Mouse (Mus musculus): ENCODE measurements around the gene Cux2. TPM values are rescaled to one million over a fixed set of nuclear protein-coding genes. Genes with fewer than 3 reads are reported as not detected.

Cux2 gene
- total and polyA plus RNA-seq, 3 experiments = 0.11 TPM; not detected in 2

DNA sequence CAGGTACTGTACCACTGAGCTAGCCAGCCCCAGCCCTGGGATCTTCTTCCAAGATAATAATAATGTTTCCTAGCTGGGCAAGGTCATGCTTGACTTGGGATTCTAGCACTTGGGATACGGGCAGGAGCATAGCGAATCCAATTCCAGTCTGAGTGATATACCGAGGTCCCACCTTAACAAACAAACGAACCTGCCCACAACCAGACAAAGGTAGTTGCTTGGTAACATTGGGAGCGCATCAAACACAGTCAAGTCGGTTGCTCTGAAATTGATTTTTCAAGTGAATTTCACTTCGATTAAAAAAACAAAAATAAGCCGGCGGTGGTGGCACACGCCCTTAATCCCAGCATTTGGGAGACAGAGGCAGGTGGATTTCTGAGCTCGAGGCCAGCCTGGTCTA lies 203.6 kb downstream of the Cux2 start:
- Histone ChIP-seq H3K9me3 (replicated peaks) (no peaks in the 10 kb centered on the region), H3K4me3 (ENCODE audit: low read depth, low read length) (no peak overlapping the region), H3K4me1 (ENCODE audit: insufficient read depth, low read depth, low read length) (peaks cover 65% of the 10 kb centered on the region), H3K36me3 (replicated peaks) (peaks cover 11% of the 10 kb centered on the region), H3K27me3 (ENCODE audit: insufficient read depth, low read length) (peaks cover 14% of the 10 kb centered on the region; the same call in 1 of the 2 replicates)
- TF ChIP-seq GATA1 (IDR thresholded peaks at IDR 0.05; ENCODE audit: borderline replicate concordance, low read length) (no peak), POLR2AphosphoS5 (IDR thresholded peaks at IDR 0.05; ENCODE audit: insufficient replicate concordance, low read depth, low read length) (no peak), GATA2 (IDR thresholded peaks at IDR 0.05; ENCODE audit: borderline replicate concordance, low read depth, low read length) (no peak), TAL1 (conservative IDR thresholded peaks at IDR 0.05; ENCODE audit: low read depth, low read length) (no peak), CTCF (IDR thresholded peaks at IDR 0.05; ENCODE audit: low read depth, low read length) (no peak)
- DNase-seq (ENCODE audit: low spot score) = no peak
- no peak for ATAC-seq (ENCODE audit: extremely low read depth, insufficient number of reproducible peaks, low FRiP score, poor library complexity, severe bottlenecking)

DNA sequence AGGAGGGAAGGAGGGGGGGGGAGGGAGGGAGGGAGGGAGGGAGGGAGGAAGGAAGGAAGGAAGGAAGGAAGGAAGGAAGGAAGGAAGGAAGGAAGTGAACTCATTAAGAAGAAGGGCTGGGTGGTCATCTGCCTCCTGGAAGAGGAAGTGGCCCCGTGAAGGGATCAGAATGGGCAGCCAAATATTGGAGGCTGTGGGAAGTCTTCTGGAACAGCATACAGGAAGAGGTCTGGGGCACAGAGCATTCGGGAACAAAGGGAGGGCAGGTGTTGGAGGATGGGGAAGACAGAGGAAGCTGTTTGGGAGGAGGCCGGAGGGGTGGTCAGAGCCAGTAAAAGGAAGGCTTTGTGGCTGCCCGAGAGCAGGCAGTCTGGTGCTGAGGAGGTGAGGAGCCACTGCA lies 204.5 kb downstream of the Cux2 start:
- H3K9me3 ChIP-seq (replicated peaks) = no peaks in the 10 kb centered on the region
- H3K4me1 ChIP-seq (ENCODE audit: insufficient read depth, low read depth, low read length) = peaks cover 57% of the 10 kb centered on the region
- no peak overlapping the region for H3K4me3 ChIP-seq (ENCODE audit: low read depth, low read length)
- H3K27me3 ChIP-seq (ENCODE audit: insufficient read depth, low read length) = peaks cover 14% of the 10 kb centered on the region; the same call in 1 of the 2 replicates
- peaks cover 1% of the 10 kb centered on the region for H3K36me3 ChIP-seq (replicated peaks)
- no peak for ATAC-seq (ENCODE audit: extremely low read depth, insufficient number of reproducible peaks, low FRiP score, poor library complexity, severe bottlenecking)
- no peak for TF ChIP-seq CTCF (IDR thresholded peaks at IDR 0.05; ENCODE audit: low read depth, low read length)
- TF ChIP-seq TAL1 (conservative IDR thresholded peaks at IDR 0.05; ENCODE audit: low read depth, low read length) = no peak
- no peak for TF ChIP-seq GATA1 (IDR thresholded peaks at IDR 0.05; ENCODE audit: borderline replicate concordance, low read length)
- no peak for TF ChIP-seq GATA2 (IDR thresholded peaks at IDR 0.05; ENCODE audit: borderline replicate concordance, low read depth, low read length)
- TF ChIP-seq POLR2AphosphoS5 (IDR thresholded peaks at IDR 0.05; ENCODE audit: insufficient replicate concordance, low read depth, low read length) = no peak
- DNase-seq (ENCODE audit: low spot score) = no peak

DNA sequence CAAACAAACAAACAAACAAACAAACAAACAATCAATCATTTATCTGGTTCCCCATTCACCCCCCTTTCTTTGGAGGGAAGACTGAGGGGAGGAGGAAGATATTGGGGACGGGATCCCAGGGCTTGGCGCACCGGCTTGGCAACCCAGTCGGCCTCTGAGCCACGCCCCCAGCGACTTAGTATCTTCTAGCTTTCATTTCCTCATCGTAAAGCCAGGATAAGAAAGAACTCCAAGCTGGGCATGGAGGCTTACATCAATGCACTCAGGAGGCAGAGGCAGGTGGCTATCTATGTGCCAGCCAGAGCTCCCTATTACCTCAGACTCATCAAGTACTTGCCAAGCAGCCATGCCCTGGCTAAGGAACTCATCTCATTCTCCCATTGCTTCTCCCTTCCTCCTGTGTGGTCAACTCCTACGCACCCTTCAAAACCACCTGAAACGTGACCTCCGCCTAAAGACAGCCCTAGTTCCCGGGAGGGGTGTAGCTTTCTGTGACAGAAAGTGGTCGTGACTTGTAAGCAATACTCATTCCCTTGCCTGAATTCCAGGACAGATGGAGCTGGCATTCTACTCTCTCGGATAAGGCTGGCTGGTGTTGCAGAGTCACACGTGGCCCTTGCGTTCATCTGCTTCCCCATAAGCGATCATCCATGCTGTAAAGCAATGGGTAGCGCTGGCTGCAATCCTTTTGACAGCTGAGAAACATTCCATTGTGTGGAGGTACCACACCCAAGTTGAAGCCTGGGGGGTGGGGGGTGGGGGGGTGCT lies 206.6 kb downstream of the Cux2 start:
- no peaks in the 10 kb centered on the region for H3K9me3 ChIP-seq (replicated peaks)
- TF ChIP-seq TAL1 (conservative IDR thresholded peaks at IDR 0.05; ENCODE audit: low read depth, low read length) = no peak
- no peak for TF ChIP-seq GATA2 (IDR thresholded peaks at IDR 0.05; ENCODE audit: borderline replicate concordance, low read depth, low read length)
- no peak for TF ChIP-seq GATA1 (IDR thresholded peaks at IDR 0.05; ENCODE audit: borderline replicate concordance, low read length)
- TF ChIP-seq POLR2AphosphoS5 (IDR thresholded peaks at IDR 0.05; ENCODE audit: insufficient replicate concordance, low read depth, low read length) = no peak
- no peak for TF ChIP-seq CTCF (IDR thresholded peaks at IDR 0.05; ENCODE audit: low read depth, low read length)
- H3K27me3 ChIP-seq (ENCODE audit: insufficient read depth, low read length) = peaks cover 14% of the 10 kb centered on the region; the same call in 1 of the 2 replicates
- no peak for ATAC-seq (ENCODE audit: extremely low read depth, insufficient number of reproducible peaks, low FRiP score, poor library complexity, severe bottlenecking)
- H3K4me3 ChIP-seq (ENCODE audit: low read depth, low read length) = peak overlapping the region; percentile 72; the same call in 1 of the 2 replicates
- DNase-seq (ENCODE audit: low spot score) = no peak
- H3K36me3 ChIP-seq (replicated peaks) = no peaks in the 10 kb centered on the region
- peaks cover 58% of the 10 kb centered on the region for H3K4me1 ChIP-seq (ENCODE audit: insufficient read depth, low read depth, low read length)

DNA sequence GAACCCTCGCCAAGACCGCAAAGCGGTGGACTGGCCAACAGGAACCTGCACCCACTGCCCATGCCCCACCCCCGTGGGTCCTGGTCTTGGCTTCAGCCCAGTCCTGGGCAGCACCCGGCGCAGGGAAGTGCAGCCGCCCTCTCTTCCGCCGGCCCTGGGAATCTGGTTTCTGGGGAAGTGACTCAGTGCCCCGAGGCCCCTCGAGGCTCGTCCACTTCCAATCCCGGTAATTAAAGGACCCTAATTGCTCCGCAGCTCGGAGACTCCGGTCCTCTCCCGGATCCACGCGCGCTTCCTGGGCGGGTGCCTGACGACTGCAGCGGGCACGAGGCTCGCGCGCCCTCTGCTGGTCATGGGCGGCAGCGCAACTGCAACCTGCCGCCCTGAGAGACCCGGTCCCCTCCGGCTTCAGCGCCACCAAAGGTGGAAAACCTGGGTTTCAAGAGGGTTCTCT lies 207.2 kb downstream of the Cux2 start:
- Histone ChIP-seq H3K4me1 (ENCODE audit: insufficient read depth, low read depth, low read length) (peaks cover 58% of the 10 kb centered on the region), H3K4me3 (ENCODE audit: low read depth, low read length) (peak overlapping the region; percentile 72), H3K36me3 (replicated peaks) (no peaks in the 10 kb centered on the region), H3K27me3 (ENCODE audit: insufficient read depth, low read length) (peaks cover 14% of the 10 kb centered on the region; the same call in 1 of the 2 replicates), H3K9me3 (replicated peaks) (no peaks in the 10 kb centered on the region)
- TF ChIP-seq GATA1 (IDR thresholded peaks at IDR 0.05; ENCODE audit: borderline replicate concordance, low read length) (no peak), CTCF (IDR thresholded peaks at IDR 0.05; ENCODE audit: low read depth, low read length) (peak; percentile 93), GATA2 (IDR thresholded peaks at IDR 0.05; ENCODE audit: borderline replicate concordance, low read depth, low read length) (no peak)
- DNase-seq (ENCODE audit: low spot score) (peak; percentile 79), ATAC-seq (ENCODE audit: extremely low read depth, insufficient number of reproducible peaks, low FRiP score, poor library complexity, severe bottlenecking) (no peak)

DNA sequence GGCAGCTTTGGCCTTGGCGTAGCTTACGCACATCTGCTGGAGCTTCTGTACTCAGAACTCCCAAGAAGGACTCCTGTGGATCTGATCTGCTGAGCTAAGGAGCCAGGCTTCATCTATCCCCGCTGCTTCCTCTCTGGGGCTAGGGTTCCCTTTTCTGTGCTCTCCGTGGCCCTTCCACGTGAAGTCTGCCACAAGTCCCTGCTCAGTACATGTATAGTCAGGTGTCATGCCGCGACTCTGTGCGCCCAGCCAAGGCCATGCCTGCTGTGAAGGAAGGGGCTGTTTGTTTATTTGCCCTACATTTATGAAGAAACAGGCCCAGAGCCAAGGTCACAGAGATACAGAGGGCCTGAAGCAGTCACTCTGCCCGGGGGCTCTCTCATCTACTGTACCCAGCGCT lies 207.9 kb downstream of the Cux2 start:
- no peaks in the 10 kb centered on the region for H3K9me3 ChIP-seq (replicated peaks)
- DNase-seq (ENCODE audit: low spot score) (no peak), ATAC-seq (ENCODE audit: extremely low read depth, insufficient number of reproducible peaks, low FRiP score, poor library complexity, severe bottlenecking) (no peak)
- TF ChIP-seq GATA2 (IDR thresholded peaks at IDR 0.05; ENCODE audit: borderline replicate concordance, low read depth, low read length) = no peak
- no peak for TF ChIP-seq POLR2AphosphoS5 (IDR thresholded peaks at IDR 0.05; ENCODE audit: insufficient replicate concordance, low read depth, low read length)
- no peak for TF ChIP-seq TAL1 (conservative IDR thresholded peaks at IDR 0.05; ENCODE audit: low read depth, low read length)
- H3K36me3 ChIP-seq (replicated peaks) = no peaks in the 10 kb centered on the region
- peaks cover 14% of the 10 kb centered on the region; the same call in 1 of the 2 replicates for H3K27me3 ChIP-seq (ENCODE audit: insufficient read depth, low read length)
- no peak overlapping the region for H3K4me3 ChIP-seq (ENCODE audit: low read depth, low read length)
- H3K4me1 ChIP-seq (ENCODE audit: insufficient read depth, low read depth, low read length) = peaks cover 61% of the 10 kb centered on the region

DNA sequence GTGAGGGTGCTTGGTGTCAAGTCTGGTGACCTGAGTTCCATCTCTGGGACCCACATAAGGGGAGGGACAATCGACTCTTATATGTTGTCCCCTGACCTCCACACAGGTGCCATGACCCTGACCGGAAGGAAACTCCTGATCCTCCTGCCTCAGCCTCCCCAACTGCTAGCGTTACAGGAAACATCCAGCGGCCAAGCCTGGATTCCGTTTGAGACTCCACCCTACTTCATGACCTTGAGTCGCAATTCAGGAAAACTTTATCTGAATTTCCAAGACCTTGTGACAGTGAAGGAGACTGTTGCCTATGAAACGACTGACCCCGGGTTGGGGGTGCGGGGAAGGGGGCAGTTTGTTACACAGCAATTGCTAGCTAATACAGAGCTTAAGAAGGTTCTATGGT lies 208.4 kb downstream of the Cux2 start:
- Histone ChIP-seq H3K4me3 (ENCODE audit: low read depth, low read length) (no peak overlapping the region), H3K4me1 (ENCODE audit: insufficient read depth, low read depth, low read length) (peaks cover 59% of the 10 kb centered on the region), H3K9me3 (replicated peaks) (no peaks in the 10 kb centered on the region), H3K36me3 (replicated peaks) (no peaks in the 10 kb centered on the region), H3K27me3 (ENCODE audit: insufficient read depth, low read length) (peaks cover 14% of the 10 kb centered on the region; the same call in 1 of the 2 replicates)
- DNase-seq (ENCODE audit: low spot score) (no peak), ATAC-seq (ENCODE audit: extremely low read depth, insufficient number of reproducible peaks, low FRiP score, poor library complexity, severe bottlenecking) (no peak)
- TF ChIP-seq CTCF (IDR thresholded peaks at IDR 0.05; ENCODE audit: low read depth, low read length) (no peak), TAL1 (conservative IDR thresholded peaks at IDR 0.05; ENCODE audit: low read depth, low read length) (no peak), POLR2AphosphoS5 (IDR thresholded peaks at IDR 0.05; ENCODE audit: insufficient replicate concordance, low read depth, low read length) (no peak), GATA2 (IDR thresholded peaks at IDR 0.05; ENCODE audit: borderline replicate concordance, low read depth, low read length) (no peak), GATA1 (IDR thresholded peaks at IDR 0.05; ENCODE audit: borderline replicate concordance, low read length) (no peak)

Measured in G1E (cell line).